Mouse (Mus musculus) Patski (cell line): ENCODE results near the gene Pfn1. TPM values are rescaled to one million over a fixed set of nuclear protein-coding genes. Genes with fewer than 3 reads are reported as not detected.
A peak's percentile ranks its signal among the peaks of the same experiment; 100 is the strongest.

Source experiments
- ATAC-seq: fragments of 100-300 bp; one replicate; pipeline ENCODE4 v1.8.0; 2021
- CTCF ChIA-PET: fragments of 350-600 bp; sonication (Branson Sonifier 250); formaldehyde crosslinking; loops from one replicate; lab custom pipeline; 2022; ENCODE audit warnings: inconsistent platforms; lab: Charles Lee
- POLR2A ChIA-PET: fragments of 350-600 bp; sonication (Branson Sonifier 250); formaldehyde crosslinking; loops from one replicate; lab custom pipeline; 2022; ENCODE audit warnings: antibody characterized with exemption, inconsistent platforms; lab: Charles Lee
- DNase-seq: peaks from one replicate; pipeline ENCODE4 v3.0.0-alpha.2; 2011; ENCODE audit warnings: low read depth, low spot score
- H3K27me3 ChIP-seq: fragments of 371-371 bp; one replicate; pipeline ENCODE4 v1.5.1; 2021
- CTCF ChIP-seq: fragments of 100-300 bp; IDR thresholded peaks from one replicate; pipeline ENCODE4 v1.5.1; 2021
- in situ Hi-C: fragments of 300-500 bp; cut with MboI; formaldehyde crosslinking; loops from 3 replicates; pipeline ENCODE4 v1.11.1; 2018; ENCODE audit warnings: low pct_unique_long_range_greater_than_20kb, mixed read lengths
- polyA plus RNA-seq: library from polyadenylated mRNA; unstranded; gene quantifications from one replicate; pipeline ENCODE4 v1.2.3, GENCODE M21; 2021

Pfn1 gene
- polyA plus RNA-seq, 1 experiment from 2014 or later, result 1,032 TPM

DNA sequence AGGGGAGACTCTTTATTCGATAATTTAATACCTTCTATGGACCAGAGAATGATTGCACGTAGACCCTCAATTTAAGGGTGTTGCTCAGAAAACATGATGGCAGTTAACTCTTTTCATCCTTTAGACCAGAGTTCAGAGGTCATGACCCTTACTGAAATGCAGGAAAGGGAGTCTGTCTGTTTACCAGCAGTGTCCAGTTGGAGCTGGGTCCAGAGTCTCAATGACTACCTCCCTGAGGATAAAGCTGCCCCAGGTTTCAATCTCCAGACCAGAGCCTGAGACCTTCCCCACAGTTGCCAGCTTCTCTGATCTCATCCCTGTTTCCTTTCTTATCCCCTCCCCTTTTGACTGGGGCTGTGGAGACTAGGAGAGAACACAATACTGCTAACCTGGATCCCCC is 24.1 kb upstream of the Pfn1 start:
- no peak for TF ChIP-seq CTCF
- no peak for ATAC-seq
- no peaks in the 10 kb centered on the region for H3K27me3 ChIP-seq
- no peak for DNase-seq
- ChIA-PET CTCF (interaction anchor here (1.5 to 2.4 kb wide), 2 partner anchors 10 kb away, joined by 3 to 7 read pairs; partner anchors contain the start of genes Camta2 and Spag7), POLR2A (no interaction called here)
- in situ Hi-C loops, result no loop called here

DNA sequence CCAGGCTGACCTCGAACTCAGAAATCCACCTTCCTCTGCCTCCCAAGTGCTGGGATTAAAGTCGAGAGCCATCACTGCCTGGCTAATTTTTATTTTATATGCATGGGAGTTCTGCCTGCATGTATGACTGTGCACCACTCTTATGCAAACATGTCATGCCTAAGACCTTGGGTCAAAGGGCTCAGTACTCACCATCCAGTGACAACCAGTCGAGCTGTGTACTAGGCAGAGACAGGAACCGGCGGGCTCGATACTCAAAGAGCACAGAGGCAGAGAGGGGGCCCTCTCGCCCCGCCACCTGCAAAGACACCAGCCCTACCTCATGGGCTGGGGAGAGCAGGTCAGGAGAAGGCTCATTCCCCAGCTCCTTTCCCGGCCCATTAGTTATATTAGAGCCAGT is 23.6 kb upstream of the Pfn1 start:
- ATAC-seq (no peak), DNase-seq (no peak)
- ChIA-PET CTCF (interaction anchor here (1.5 to 2.4 kb wide), 2 partner anchors 9 to 10 kb away, joined by 3 to 7 read pairs; partner anchors contain the start of genes Camta2 and Spag7), POLR2A (no interaction called here)
- in situ Hi-C loops, result no loop called here
- TF ChIP-seq CTCF, result no peak
- H3K27me3 ChIP-seq, result no peaks in the 10 kb centered on the region

DNA sequence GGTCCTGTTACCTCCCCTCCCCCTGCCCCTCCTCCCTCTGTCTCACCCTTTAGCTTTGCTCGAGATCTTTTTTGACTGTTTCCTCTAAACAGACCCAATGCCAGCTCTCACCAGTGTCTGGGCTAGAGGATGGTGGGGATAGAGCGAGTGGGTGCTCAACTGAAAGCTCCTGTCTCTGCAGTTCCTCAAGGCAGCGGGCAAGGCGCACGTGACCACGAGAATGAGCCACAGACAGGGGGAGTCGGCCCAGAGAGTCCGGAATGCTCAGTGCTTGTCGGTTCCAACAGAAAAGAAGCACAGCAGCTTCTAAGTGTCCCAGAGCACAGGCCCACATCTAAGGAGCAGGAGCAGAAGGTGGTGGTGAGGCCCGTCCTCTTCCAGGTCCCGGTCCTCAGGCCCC is 20.1 kb upstream of the Pfn1 start:
- no peaks in the 10 kb centered on the region for H3K27me3 ChIP-seq
- in situ Hi-C loops, result no loop called here
- ATAC-seq, result no peak
- ChIA-PET POLR2A (no interaction called here), CTCF (no interaction called here)
- no peak for DNase-seq
- TF ChIP-seq CTCF, result no peak

DNA sequence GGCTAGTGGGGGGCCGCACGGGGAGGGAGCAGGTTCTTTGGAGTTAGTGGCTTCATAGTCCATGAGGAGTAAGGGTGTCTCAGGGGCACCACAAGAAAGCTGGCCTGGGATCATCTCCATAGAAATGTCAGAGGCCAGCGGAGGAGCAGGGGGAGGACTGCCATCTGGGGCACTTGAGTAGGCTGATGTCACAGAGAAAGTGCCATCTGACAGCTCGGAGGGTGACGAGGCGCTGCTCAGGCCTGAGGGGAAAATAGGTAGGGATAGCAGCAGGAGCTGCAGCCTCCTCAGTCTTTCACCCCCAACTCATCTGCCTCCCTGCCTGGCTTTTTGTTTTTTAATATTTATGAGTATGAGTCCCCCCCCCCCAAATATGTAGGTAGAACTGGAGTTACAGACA is 19.6 kb upstream of the Pfn1 start:
- ChIA-PET CTCF (interaction anchor here (1.1 kb wide), 1 partner anchor 8 kb away, joined by 3 read pairs; no protein-coding TSS in a partner anchor), POLR2A (no interaction called here)
- no peak for TF ChIP-seq CTCF
- ATAC-seq (no peak), DNase-seq (no peak)
- H3K27me3 ChIP-seq, result no peaks in the 10 kb centered on the region
- in situ Hi-C loops, result no loop called here

DNA sequence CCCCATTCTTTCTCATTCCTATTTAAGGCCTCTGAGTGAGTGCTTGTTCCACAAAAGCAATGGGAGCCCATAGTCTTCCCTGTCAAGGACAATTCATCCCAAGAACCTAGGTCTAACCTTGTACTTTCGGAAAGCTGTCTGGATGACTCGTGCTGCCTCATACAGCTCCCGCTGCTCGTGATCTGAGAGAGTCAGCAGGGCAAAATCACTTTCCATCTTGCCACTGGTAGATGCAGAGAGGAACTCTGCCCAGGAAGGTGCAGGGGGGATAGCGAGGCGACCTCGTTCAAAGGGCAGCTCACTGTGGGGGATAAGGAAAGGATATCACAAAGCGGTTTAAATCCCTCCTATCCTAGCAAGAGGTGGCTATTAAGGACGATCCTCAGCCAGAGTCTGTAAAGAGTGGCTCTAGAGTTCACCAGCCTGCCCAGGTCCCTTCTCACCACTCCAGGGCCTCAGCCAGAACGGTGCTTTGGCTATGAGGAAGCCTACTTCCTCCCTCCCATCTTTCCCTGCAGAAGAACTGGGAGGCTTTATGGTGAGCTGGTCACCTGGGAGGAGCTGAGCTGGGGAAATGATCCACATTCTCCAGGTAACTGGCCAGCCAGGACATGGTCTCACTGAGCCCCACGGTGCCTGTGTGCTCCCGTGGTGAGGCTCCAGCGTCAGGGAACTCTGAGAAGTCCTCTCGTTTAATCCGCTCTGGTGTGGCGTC is 17.0 kb upstream of the Pfn1 start:
- no peaks in the 10 kb centered on the region for H3K27me3 ChIP-seq
- TF ChIP-seq CTCF, result no peak
- DNase-seq (no peak), ATAC-seq (no peak)
- ChIA-PET POLR2A (interaction anchor here (1.4 to 2.1 kb wide), 2 partner anchors 10 to 15 kb away, joined by 6 to 9 read pairs; no protein-coding TSS in a partner anchor), CTCF (interaction anchor here (1.2 to 1.3 kb wide), 2 partner anchors 10 to 17 kb away, joined by 3 to 4 read pairs; partner anchors contain the start of gene Camta2)
- in situ Hi-C loops, result no loop called here

DNA sequence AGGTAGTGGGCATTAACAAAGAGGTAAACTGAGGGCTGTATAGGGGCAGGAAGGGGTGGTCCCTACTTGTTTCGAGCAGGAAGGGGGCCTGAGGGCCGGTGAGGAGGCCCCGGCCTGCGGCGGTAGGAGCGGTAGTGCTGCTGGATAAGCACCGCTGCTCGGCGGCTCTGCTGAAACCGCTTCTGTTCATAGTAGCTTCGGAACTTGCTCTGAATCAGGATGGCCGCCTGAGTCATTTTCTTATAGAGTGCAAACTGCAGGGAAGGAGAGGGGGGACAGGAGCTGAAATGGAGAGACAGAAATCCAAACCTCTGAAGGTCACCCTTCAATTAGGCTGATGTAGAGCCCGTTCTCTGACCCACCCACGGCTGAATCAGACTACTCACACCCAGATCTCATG is 16.0 kb upstream of the Pfn1 start:
- POLR2A ChIA-PET, result interaction anchor here (1.0 to 6.5 kb wide), 5 partner anchors 10 to 22 kb away, joined by 3 to 52 read pairs (median 9); partner anchors contain the start of genes Eno3, Pfn1, Rnf167 and Slc25a11

DNA sequence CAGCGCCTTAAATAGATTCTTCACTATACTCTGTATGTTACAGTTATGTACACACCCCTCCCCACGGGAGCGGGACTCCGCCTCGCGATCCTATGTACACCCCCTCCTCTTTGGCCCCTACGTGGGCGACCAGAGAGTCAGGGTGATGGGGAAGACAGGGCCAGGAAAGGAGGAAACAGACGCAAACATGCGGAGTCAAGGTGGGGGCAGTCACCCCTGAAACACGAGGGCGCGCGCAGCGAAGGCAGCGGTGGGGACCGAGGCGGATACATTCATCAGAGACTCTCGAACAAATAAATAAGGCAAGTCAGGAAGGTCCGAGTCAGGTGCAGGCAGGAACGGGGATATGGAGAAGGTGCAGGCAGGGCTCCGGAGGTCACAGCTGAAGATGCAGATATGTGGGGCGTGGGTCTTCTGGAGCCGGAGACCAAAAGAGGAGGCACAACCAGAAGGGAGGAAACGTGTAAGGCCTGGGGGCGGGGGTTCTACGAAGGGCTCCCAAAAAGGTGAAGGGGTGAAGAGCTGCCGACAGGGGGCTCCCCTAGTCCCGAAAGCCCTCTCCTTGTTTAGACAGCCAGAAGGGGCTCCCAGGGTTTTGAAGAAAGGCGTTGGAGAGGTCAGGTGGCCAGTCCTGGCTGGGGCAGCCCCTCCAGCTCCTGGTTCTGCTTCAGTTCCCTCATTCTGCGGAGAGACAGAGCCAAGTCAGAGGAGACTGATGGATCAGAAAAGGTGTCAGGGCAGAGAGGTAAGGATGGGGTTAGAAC is 15.3 kb upstream of the Pfn1 start:
- no peak for TF ChIP-seq CTCF
- POLR2A ChIA-PET, result interaction anchor here (0.7 to 6.5 kb wide), 8 partner anchors 11 to 1299 kb away, joined by 3 to 52 read pairs (median 6); partner anchors contain the start of genes Eno3, Pfn1, Rnf167 and Slc25a11
- H3K27me3 ChIP-seq, result no peaks in the 10 kb centered on the region
- DNase-seq, result no peak
- no peak for ATAC-seq
- CTCF ChIA-PET, result interaction anchor here (0.7 to 1.7 kb wide), 3 partner anchors 9 to 49 kb away, joined by 3 to 7 read pairs (median 3); no protein-coding TSS in a partner anchor
- in situ Hi-C loops, result no loop called here

More for the DNA sequence above, 16.0 kb upstream of the Pfn1 start:
- DNase-seq, result no peak
- no peak for ATAC-seq
- no peaks in the 10 kb centered on the region for H3K27me3 ChIP-seq
- in situ Hi-C loops, result no loop called here
- CTCF ChIA-PET, result interaction anchor here (1.3 kb wide), 1 partner anchor 11 kb away, joined by 4 read pairs; no protein-coding TSS in a partner anchor
- TF ChIP-seq CTCF, result no peak

DNA sequence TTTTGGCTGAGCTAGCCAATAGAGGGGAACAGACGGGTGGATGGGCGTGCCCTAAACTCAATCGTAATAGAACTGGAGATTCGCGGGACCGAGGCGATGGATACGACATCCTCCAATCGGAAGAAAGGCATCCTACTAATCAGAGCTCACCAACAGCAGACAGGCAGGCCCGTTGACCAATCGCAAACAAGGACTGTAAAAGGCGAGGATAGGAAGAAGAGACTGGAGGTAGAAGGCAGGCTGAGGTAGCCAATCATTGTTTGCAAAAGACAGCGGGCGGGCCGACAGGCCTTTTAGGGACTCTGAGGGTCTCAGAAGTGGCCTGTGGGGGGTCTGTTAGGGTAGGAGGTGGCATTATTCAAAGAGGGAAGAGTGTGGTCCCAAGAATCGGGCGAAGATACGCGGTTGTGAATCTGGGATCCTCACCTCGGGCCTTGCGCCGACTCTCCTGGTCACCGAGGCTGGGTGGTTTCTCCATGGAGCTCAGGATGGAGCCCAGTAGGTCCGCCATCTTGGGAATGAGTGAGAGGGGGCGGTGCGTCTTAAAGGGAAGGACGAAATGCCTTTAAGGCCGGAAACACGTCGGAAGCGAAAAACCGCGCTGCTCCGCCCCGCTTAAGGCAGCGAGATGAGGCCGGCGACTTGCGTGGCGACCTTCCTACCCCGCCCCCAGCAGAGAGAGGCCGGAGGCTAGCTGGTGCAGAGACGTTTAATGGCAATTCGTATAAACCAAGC is 14.5 kb upstream of the Pfn1 start, which contains the start of gene Spag7:
Gene Spag7, minus strand, starts transcription at position 646 of the 735 bp plus-strand sequence.
- in situ Hi-C loops, result no loop called here
- ChIA-PET POLR2A (interaction anchor here (0.7 to 6.5 kb wide), 7 partner anchors 12 to 1299 kb away, joined by 3 to 52 read pairs (median 11); partner anchors contain the start of genes Camta2, Eno3, Pfn1 and Rnf167), CTCF (interaction anchor here (0.9 to 1.7 kb wide), 5 partner anchors 9 to 28 kb away, joined by 3 to 7 read pairs (median 4); partner anchors contain the start of gene Eno3)
- DNase-seq (peak; percentile 98), ATAC-seq (peak; percentile 91)
- no peaks in the 10 kb centered on the region for H3K27me3 ChIP-seq
- TF ChIP-seq CTCF, result no peak

DNA sequence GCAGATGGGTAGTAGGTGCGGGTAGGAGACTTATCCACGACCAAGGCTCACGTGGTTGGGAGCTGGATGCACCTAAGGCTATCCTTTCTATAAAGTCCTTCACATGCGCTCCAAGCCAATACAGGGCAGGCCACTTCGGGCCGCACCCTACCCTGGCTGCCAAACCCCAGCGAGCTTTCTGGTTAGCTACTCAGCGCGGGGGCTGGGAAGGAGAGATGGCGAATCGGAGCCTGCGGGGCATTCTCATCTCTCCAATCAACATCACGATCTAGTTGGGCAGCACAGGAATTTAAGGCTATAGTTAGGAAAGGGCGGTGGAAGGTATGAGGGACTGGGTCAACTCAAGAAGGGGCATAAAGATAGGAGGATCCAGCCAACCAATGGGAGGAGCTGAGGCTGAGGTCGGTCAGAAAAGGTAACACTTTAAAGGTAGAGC is 13.9 kb upstream of the Pfn1 start:
- in situ Hi-C loops, result no loop called here
- no peak for TF ChIP-seq CTCF
- DNase-seq (no peak), ATAC-seq (no peak)
- no peaks in the 10 kb centered on the region for H3K27me3 ChIP-seq
- ChIA-PET POLR2A (interaction anchor here (0.6 to 6.5 kb wide), 6 partner anchors 11 to 40 kb away, joined by 3 to 52 read pairs (median 13); partner anchors contain the start of genes Camta2, Eno3, Pfn1 and Rnf167), CTCF (interaction anchor here (0.9 to 1.7 kb wide), 5 partner anchors 9 to 29 kb away, joined by 3 to 7 read pairs (median 4); partner anchors contain the start of gene Eno3)
